Mouse (Mus musculus): ENCODE measurements at regions not wholly inside any gene's neighbourhood (a gene's known extent, or its start where the extent isn't known, plus 50 kb on each side); places are given as distances from the start of the nearest gene placed in this dataset.

DNA sequence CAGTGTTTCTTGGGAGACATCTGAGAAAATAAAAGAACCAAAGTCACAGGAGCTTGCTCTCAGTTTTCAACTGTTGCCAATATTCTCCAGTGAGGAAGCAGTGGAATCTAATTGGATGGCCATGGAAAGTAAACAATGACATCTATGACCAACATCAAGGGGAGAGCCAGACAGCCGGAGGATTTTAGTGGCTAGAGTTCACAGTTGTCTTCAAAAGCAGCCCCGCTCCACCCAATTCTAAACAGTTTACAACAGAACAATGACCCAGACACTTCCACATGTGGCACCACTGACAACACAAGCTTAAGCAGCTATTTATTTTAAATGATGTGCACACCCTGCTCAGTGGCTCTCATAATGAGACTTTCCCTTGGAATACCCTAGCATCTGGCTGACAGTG lies 317.5 kb upstream of the Isx start:
- no peak for DNase-seq

- DNase-seq: no peak
These were observed 315.2 kb upstream of the Isx start for GRCm38 (mm10) chr8:74557539-74558464.

DNA sequence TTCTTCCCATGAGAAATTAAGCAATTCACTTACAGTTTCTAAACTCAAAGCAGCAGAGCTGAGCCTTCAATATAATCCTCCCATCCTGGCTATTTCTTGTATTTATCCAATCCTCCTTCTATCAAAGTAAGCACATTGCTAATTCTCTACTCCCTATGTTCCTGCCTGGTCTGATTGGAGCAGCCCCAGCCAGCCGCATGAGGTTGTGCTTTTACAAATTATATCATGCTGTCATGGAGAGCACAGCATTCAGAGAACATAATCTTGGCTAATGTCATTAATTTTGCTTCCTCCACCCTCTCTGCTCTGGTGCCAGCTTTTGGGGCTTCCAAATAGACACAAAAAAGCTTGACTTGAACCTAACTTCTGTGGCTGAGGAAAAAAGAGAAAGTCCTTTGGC lies 311.9 kb upstream of the Isx start:
- DNase-seq: peak; percentile 3 to 14
